Mouse (Mus musculus) liver, embryonic 16.5 days (tissue): Measurements from ENCODE around the gene Olfr901. TPM values are rescaled to one million over a fixed set of nuclear protein-coding genes. Genes with fewer than 3 reads are reported as not detected.

Source experiments
- polyA plus RNA-seq: library from polyadenylated mRNA; unstranded; fragments of >200 nt; fragmentation: Nextera tagmentation; extraction: Ambion mirVana; gene quantifications from 2 replicates; pipeline ENCODE4 v1.2.1, GENCODE M21; 2015

The Olfr901 gene
- polyA plus RNA-seq, 1 experiment from 2014 or later = not detected

Other genes starting within 250 kb of the Olfr901 start
- not detected in 2 replicates for gene Olfr891, start 248.6 kb upstream of the Olfr901 start, polyA plus RNA-seq
- gene Olfr893, start 221.1 kb upstream of the Olfr901 start, polyA plus RNA-seq = not detected in 2 replicates
- gene Olfr894, start 211.4 kb upstream of the Olfr901 start, polyA plus RNA-seq = not detected in 2 replicates
- gene Olfr143, start 176.7 kb upstream of the Olfr901 start, polyA plus RNA-seq = not detected in 2 replicates
- gene Olfr895, start 161.6 kb upstream of the Olfr901 start, polyA plus RNA-seq = not detected in 2 replicates
- not detected in 2 replicates for gene Olfr896-ps1, start 138.3 kb upstream of the Olfr901 start, polyA plus RNA-seq
- not detected in 2 replicates for gene Olfr25, start 100.4 kb upstream of the Olfr901 start, polyA plus RNA-seq
- not detected in 2 replicates for gene Olfr898, start 81.0 kb upstream of the Olfr901 start, polyA plus RNA-seq
- gene Olfr250, start 62.6 kb upstream of the Olfr901 start, polyA plus RNA-seq = not detected in 2 replicates
- not detected in 2 replicates for gene Olfr251, start 52.4 kb upstream of the Olfr901 start, polyA plus RNA-seq
- not detected in 2 replicates for gene Olfr147, start 27.8 kb upstream of the Olfr901 start, polyA plus RNA-seq
- not detected in 2 replicates for gene Olfr902, start 18.2 kb downstream of the Olfr901 start, polyA plus RNA-seq
- not detected in 2 replicates for gene Olfr904, start 33.7 kb downstream of the Olfr901 start, polyA plus RNA-seq
- not detected in 2 replicates for gene Olfr905, start 41.7 kb downstream of the Olfr901 start, polyA plus RNA-seq
- not detected in 2 replicates for gene Olfr906, start 57.6 kb downstream of the Olfr901 start, polyA plus RNA-seq
- gene Olfr907, start 66.3 kb downstream of the Olfr901 start, polyA plus RNA-seq = not detected in 2 replicates
- not detected in 2 replicates for gene Olfr911-ps1, start 92.1 kb downstream of the Olfr901 start, polyA plus RNA-seq
- gene Olfr910, start 108.4 kb downstream of the Olfr901 start, polyA plus RNA-seq = not detected in 2 replicates
- not detected in 2 replicates for gene Olfr912, start 150.7 kb downstream of the Olfr901 start, polyA plus RNA-seq
- not detected in 2 replicates for gene Olfr913, start 163.3 kb downstream of the Olfr901 start, polyA plus RNA-seq
- gene Olfr914, start 175.6 kb downstream of the Olfr901 start, polyA plus RNA-seq = not detected in 2 replicates
- gene Olfr916, start 230.4 kb downstream of the Olfr901 start, polyA plus RNA-seq = not detected in 2 replicates
- gene Olfr917, start 236.4 kb downstream of the Olfr901 start, polyA plus RNA-seq = not detected in 2 replicates
- not detected in 2 replicates for gene Olfr918, start 245.1 kb downstream of the Olfr901 start, polyA plus RNA-seq